Mouse (Mus musculus) right cerebral cortex, postnatal 4 days (tissue): Measurements from ENCODE around the gene Adamts14.

Source experiments
- DNase-seq: peaks from one replicate; pipeline ENCODE4 v3.0.0-alpha.2; 2022

Gene Adamts14

DNA sequence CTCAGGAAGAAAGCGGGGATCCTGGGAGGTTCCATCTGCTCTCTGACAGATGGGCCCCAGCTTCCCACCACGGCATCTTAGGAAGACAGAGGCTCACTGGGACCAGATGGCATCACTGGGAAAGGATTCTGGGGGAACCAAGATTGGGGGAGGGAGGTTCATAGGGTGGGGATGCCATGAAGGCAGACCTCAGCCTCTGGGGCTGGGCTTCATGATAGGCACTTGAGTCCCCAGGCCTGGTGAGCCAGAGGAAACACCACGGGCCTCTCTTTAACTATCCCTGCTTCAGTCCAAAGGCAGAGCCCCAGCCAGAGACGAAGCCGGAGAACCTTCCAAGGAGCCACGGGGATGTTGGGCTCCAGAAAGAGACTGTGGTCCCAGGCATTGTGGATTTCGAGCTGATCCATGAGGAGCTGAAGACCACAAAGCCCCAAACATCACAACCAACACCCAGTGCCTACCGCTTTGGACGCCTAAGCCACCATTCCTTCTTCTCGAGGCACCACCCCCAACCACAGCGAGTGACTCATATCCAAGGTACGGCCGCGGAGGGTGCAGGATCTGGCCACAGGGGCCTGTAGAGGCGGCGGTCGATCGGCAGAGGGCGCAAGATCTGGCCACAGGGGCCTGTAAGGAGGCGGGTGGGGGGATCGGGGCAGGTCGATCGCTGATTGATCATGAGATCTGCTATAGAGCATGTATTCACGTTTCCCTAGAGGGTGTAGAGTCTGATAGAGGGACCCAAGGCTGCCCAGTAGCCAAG, 97.6 kb downstream of the Adamts14 start:
- no peak for DNase-seq

GRCm38 (mm10) chr10:61174711-61175441, 98.4 kb downstream of the Adamts14 start:
- no peak for DNase-seq

DNA sequence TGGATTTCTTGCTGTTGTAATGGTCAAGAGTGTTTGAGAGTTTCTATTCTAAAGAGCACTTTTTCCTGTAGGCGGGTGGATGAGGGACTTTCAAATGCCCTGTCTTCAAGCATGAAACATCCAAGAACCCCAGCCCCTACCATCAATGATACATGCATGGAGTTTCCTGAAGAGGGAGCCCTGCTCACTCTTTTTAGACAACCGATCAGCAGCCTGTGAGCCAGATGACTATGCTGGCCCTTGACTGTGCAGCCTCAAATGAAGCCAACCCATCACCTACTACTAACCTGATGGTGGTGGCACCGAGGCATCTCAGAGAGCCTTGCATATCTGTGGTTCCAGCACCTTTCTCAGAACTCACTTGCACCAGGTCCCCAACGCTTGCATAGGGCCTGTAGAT, 100.7 kb downstream of the Adamts14 start:
- DNase-seq: no peak

DNA sequence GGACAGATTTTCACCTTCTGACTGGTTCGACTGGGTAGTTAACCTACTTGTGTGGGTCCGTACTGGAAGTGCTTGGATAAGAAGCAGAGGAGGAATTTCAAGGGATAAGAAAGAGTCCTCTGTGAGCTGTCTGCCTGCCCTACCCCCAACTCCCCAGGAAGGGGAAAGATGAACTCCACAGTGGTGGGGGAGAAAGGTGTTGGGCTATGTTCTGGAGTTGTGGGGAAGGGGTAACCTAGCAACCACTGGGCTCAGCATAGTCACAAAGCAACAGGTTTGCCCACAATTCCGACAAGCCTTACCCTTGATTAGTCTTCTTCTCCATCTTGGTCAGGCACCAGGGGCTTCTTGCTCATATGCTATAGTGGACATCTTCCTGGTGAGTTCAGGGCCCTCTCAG, 101.6 kb downstream of the Adamts14 start, which contains the start of gene Tbata:
Gene Tbata (plus strand): TSS at position 301 of the 400 bp plus-strand sequence.
- no peak for DNase-seq

DNA sequence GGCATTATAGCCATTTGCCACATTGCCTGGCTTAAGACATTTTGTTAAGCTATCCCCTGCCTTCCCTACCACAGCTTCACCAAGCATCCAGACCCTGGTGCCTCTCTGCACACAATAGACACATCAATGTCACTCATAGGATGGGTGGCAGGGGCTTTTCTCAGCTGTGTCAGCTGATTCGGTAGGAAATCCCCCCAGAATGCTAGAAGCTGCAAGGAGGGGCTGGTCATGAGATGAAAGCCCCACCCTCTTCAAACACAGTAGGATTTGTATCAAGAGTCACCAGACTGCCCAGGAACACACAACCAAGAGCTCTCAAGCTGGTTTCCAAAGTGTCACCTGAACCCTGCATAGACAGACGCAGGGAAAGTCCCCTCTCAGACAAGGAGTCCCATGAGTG, 104.8 kb downstream of the Adamts14 start:
- no peak for DNase-seq

- DNase-seq: no peak
Measured at GRCm38 (mm10) chr10:61167333-61168096, 105.7 kb downstream of the Adamts14 start.

- DNase-seq: no peak
Measured at GRCm38 (mm10) chr10:61162366-61162765, 110.9 kb downstream of the Adamts14 start.

GRCm38 (mm10) chr10:61160671-61161070, 112.6 kb downstream of the Adamts14 start:
- DNase-seq: no peak

DNA sequence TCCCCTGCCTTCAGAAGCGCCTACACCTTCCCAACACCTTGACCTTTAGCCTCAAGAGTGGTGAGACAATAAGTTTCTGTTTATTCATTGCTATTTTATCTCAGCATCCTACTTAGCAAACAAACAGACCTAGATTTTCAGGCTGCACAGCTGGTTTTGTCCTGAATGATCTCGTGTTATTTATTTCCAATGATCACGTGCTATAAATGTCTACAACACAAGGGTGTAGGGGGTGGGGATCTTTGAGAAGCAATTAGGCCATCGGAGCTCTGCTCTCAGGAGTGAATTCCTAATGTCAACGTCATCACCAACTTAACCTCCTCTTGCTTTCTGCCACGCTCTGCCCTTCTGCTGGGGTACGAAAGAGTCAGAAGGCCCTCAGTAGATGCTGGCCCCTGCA, 113.1 kb downstream of the Adamts14 start:
- DNase-seq: no peak

DNA sequence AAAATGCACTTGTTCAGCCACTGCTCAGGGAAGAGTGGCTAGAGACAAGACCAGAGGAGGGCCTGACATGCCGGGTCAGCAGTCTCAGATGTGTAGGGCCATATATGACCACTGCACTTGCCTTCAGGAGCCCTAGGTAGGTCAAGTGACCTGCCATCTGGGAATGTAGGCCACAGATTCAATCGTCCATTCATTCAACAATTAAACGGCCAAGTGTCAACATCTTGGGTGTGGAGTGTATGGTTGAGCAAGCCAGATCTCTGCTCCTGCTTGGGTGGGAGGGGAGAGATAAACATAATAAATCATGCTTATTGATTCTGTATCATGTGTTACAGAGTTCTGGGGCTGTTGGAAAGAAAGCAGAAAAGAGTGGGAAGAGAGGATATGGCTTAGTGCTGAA, 114.6 kb downstream of the Adamts14 start:
- DNase-seq: no peak

GRCm38 (mm10) chr10:61156453-61156852, 116.8 kb downstream of the Adamts14 start:
- no peak for DNase-seq

- DNase-seq: no peak
Measured at GRCm38 (mm10) chr10:61155611-61156010, 117.6 kb downstream of the Adamts14 start.

DNA sequence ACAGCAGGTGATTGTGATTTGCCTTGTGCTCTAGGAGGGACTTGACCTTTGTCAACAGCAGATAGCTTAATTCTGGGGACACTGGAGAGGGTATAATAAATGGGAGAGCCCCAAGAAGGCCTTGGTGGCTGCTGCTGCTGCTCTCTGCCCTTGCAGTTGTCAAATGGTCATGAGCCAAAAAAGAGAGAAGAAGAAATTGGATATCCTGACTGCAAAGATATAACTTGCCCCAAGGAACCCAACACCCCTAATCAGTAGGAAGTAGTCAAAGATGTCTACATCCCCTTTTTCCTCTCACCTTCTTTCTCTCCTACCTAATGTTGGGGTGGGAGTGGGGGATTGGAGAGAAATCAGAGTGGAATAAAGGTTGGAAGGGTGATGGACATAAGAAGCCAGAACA, 121.1 kb downstream of the Adamts14 start:
- DNase-seq: no peak

DNA sequence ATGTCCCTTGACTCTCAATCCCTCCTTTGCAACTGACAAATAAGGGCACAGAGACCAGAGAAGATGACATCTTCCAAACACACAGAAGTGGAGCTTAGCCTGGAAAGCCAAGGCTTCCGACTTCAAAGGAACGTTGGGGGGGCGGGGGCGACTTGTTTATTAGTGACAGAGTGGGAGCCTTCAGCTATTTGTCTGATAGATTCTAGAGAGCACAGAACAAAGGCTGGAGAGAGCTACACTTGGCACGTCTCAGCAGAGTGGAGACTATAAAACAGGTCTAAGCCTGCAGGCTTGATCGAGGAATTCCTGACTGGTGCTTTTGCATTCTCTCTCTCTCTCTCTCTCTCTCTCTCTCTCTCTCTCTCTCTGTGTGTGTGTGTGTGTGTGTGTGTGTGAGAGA, 122.6 kb downstream of the Adamts14 start:
- DNase-seq: no peak

GRCm38 (mm10) chr10:61149476-61149875, 123.8 kb downstream of the Adamts14 start:
- no peak for DNase-seq

DNA sequence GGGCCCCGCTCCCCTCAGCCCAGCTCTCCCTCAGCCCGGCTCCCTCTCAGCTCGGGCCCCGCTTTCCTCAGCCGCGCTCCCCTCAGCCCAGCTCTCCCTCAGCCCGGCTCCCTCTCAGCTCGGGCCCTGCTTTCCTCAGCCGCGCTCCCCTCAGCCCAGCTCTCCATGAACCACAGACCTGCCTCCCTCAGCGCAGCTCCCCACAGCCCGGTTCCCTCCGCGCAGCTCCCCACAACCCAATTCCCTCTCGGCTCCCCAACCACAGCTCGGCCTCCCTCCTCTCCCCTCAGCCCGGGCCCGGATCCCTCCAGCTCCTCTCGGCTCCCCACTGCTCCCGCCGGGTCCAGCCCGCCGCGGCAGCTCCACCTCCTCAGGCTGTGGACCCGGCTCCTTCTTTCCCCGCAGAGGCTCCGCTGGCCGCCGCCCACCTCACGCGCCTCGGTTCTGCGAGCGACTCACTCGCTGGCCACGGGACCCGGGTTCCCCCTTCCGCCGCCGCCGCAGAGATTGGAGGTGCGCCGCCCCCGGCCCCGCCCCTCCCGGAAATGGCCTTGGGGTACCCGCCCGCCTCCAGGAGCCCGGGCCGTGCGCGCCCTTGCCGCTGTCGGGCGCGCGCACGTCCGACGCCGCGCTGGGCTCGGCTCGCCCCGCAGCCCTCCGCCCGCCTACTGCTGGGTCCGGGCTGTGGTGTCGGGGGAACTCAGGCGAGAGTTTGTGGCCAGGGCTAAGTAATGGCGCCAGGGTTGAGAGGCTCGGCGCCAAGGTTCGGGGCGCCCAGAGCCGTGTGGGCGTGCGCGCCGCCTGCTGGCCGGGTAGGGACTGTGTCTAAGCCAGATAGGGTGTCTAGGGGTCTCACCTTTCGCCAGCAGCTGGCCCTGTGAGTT, 125.8 kb downstream of the Adamts14 start, which contains the start of gene Sgpl1:
Gene Sgpl1 (minus strand): TSS at position 547 of the 884 bp plus-strand sequence.
- peak; percentile 94 for DNase-seq
